Mouse (Mus musculus) Muller cell, postnatal 12 days (primary cell): Measurements from ENCODE around the gene Csf2.

Source experiments
- DNase-seq: peaks from one replicate; pipeline ENCODE4 v3.0.0-alpha.2; 2015; ENCODE audit errors: inconsistent ontology term

Gene Csf2

DNA sequence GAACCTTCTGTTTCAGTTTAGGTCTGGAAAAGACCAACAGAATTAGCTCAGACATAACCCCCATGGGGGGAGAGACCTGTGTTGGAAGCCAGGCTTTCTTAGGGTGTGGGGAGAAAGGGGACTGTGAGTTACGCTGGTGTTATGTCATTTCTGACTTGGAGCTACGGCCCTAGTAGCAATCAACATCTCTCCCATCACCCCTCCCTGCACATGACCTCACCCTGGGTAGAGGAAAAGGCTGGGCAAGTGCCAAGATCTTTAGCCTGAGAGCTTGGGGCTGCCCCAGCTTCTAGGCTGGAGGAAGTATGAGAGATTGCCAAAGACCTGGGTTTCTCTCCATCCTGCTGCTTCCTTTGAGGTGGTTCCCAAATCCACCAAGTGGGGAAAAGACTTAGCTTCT lies 12.5 kb downstream of the Csf2 start:
- DNase-seq: peak; percentile 35

DNA sequence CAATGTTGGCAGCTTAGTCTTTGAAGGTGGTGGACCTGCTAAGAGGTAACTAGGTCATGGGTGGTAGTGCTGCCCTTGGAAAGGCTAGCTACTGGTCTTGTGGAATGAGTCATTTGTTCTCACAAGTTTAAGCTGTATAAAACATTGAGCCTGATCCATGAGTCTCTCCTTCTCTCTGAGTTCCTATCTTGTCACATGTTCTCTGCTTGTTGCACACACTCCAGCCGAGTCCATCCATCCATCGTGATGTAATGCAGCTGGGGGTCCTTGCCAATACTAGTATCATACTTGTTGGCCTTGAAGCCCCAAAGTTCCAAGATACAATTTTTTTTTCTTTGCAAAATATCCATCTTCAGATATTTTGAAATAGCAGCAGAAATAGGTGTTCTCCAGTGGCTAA lies 22.0 kb downstream of the Csf2 start:
- DNase-seq: no peak

DNA sequence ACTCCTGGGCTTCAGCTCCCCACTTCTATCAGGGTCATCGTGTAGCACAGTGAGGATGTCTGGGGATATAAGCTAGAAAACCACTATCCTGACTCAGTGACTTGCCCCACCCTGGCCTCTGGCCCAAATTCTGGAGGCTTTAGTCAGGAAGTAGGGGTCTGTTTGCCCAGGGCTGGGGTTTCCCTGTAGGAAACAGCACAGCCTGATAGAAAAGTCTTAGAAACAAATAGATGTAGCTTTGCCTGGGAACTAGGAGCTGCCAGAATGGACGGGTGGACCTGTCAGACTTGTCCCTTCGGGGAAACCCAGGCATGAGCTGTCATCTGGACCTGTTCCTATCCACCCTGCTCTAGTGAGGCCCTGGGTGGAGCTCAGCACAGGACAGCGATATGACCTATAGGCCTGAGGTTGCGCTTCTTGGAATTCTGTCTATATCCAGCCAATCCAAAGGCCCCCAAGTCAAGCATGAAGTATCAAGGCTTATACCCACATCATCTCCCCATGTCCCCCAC lies 24.9 kb downstream of the Csf2 start:
- peak; percentile 52 for DNase-seq

DNA sequence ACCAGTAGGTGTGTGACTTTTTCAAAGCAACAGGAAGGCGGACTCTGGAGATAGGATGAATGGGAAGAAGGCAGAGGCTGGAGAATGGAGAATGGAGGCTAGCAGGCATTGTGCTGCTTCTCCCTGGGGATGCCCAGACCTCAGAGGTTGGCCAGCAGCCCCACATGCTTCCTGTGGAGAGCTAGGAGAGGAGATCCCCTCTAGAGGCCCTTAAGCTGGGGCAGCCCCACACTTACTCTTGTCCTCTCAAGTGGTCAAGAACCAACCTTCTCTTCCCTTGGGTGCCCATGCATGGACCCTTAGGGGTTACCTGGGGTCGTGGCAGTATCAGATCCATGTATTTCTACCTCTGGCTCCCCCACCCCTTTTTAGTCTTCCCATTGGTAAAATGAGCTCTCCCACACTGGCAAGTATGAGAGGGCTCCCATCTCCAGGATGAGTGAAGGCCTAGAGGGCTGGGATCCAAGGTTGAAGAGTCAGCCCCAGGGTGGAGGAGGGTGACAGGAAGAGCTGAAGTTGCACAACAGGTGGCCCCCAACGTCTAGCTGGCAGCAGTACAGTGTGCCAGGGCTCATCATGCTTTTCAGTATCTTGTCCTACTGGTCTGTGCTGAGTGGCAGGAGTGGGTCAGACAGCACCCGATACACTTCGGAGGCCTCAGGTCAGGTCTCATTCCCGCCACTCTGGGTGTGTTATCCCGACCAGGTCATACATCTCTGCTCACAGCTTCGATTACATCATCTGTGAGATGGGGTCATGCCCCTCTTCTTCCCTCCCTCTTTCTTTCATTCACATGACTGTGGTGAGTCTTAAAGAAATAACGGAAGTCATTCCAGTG lies 25.6 kb downstream of the Csf2 start:
- DNase-seq: no peak

DNA sequence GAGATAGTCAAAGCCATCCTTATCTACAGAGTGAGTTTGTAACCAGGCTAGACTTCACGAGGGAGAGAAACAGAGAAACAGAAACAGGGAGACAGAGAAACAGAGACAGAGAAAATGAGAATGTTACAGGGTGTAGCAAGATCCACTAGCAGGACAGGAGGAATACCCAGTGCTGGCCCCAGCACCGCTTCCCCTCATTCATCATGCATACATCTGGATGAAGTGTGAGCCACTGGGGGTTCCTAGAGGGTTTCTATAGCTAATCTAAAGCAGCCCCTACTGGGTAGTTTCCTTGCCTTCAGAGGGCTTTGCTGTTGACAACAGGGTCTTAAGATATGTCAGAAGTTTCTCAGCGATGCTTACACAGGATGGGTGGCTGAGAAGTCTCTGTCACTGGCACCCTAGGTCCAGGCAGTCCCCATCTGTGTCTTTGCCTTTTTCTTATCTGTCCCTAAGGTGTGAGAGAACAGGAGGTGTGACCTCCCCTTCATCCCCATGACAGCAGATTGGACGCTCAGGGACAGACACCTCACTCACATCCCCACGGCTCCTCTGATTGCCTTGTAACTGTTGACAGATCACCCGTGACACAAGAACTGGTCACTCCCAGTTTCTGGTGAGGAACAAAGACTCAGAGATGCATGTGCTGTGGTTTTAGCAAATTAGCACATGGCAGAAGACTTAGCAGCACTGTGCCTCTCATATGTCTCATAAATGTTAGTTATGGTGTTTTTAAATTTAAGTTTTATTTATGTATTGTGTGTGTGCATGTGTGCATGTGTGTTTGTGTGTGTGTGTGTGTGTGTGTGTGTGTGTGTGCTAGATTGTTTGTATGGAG lies 29.3 kb downstream of the Csf2 start:
- DNase-seq: no peak

DNA sequence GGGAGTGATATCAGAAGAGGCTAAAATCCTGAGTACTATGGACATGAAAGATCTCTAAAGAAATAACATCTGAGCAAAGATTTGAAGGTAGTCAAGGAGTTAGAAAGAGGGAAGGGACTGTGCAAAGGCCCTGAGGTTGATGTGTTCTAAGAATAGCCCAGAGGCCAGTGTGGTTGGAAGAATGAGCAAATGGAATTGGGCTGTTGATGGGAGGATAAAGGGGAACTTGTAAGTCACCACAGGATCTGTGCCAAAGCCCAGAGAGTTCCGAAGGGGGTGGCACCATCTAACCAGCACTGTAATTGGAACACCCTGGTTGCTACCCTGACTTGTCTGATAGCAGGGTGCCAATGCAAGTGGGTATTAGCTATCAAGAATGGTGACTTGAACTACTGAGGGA lies 30.3 kb downstream of the Csf2 start:
- DNase-seq: no peak

DNA sequence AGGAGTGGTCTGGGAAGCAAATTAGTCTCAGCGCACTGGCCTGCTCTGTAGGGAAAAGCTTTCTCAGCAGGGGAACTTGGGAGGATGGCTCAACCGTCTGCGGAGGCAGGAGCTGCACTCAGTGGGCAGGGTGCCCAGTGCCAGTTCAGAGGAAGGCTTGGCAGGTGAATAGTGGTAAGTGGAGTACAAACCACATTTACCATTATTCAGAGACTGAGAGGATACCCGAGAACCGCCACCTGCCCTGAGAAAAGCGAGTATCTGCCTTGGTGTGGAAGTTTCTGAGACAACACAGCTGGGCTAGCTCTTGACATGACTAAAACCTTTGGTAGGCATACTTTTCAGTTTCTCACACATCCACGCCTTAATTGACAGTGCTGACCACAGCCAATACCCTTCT lies 32.1 kb downstream of the Csf2 start:
- DNase-seq: peak; percentile 84

DNA sequence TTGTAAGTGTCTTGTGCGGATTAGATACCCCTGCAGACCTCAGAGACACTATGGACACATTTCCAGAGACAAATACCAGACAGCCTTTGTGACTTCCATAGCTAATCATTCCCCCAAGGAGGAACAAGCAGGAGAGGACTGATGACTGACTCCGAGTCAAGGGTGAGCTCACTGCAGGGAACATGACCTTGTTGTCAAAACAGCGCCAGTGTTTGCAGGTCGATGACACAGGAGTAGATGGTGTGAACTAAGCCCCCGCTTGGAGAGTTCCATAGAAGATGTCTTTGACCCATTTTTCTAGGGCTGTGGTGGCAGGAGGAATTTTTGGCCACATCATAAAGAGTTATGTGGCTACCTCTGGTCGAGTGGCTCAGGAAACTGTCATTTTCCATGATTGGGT lies 33.4 kb downstream of the Csf2 start:
- DNase-seq: peak; percentile 82

DNA sequence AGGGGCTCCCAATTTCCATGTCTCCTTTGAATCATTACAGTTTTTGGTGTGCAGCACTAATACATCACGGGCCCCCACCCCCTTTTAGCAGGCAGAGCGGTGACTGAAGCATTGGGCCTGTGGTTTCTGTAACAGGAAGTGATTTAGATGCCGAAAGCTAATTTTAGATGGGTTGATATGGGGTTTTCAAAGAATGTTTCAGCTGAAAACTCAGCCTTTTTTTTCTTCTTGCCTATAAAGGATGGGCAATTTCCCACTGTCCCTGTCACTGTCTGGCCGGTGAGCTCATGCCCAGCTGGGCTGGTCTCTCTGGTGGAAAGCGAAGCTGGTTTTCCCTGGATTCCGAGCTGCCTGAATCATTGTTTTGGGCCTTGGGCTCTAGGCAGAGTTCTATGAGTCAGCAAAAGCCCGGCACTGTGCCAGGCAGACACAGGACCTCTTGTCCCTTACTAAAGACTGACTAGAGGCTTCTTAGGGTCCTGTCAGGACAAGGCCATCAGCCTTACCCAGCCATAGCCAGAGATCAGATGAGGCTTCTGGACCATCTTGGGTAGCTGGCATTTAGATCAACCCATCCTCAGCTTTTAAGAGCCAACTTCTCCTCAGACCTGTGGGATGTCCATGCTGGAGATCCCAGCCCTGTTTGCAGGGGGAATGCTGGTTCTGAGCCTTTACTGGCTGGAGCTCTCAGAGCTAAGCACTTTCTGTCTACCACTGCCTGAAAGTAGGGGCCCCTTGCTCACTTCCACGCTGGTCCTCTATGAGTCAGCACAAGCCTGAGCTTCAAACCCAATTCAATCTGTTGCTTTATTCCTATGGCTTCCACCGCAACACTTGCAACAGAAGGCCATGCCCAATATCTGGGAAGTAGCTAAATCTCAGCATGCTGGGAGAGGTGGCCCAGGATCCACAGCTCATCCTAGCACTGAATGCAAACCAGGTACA lies 34.7 kb downstream of the Csf2 start:
- peak; percentile 98 for DNase-seq

DNA sequence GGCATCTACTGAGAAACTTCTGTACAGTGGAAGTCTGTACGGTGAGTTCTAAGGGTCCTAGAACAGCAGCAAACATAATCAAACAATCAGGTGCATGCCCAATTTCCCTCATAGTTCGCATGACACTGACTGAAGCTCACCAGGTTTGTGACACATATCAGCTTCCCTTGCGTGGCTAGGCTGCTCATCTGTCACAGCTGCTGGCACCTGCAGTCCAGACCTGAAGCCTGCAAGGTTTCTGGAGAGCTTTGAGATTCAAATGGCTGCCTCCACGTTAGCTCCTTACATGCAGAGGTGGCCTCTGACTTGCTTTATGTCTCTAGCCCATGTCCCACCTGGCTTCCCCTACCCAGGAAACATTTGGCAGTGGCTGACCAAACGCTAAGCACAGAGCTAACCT lies 35.8 kb downstream of the Csf2 start:
- no peak for DNase-seq

DNA sequence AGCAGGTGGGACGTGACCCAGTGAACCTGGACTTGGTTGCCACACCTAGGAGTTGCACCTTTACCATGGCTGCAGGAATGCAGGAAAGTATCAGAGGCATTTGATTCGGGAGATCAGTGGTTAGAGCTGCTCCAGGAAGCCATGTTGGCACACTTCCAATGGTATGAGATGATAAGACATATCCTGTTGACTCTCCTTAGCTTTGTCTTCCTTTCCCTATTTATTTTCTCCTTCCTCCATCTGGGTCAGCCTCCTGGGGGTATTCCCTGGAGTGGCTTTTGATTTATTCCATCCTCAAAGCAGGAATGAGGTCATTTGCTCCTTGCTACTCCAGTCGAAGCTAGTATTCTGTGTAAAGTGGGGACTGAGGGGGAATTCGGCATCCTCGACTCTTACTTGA lies 42.5 kb downstream of the Csf2 start:
- DNase-seq: no peak

DNA sequence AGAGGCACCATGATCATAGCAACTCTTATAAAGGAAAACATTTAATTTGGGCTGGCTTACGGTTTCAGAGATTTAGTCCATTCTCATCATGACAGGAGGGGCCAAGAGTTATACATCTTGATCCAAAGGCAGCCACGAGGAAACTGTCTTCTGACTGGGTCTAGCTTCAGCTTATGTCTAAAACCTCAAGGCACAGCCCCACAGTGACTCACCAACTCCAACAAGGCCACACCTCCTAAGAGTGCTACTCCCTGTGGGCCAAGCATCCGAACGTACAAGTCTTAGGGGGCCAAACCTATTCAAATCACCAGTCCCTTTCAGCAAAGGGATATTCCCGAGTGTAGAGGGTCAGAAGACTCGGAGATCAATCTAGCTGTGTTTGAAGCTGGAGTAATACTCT lies 44.1 kb downstream of the Csf2 start:
- DNase-seq: no peak

DNA sequence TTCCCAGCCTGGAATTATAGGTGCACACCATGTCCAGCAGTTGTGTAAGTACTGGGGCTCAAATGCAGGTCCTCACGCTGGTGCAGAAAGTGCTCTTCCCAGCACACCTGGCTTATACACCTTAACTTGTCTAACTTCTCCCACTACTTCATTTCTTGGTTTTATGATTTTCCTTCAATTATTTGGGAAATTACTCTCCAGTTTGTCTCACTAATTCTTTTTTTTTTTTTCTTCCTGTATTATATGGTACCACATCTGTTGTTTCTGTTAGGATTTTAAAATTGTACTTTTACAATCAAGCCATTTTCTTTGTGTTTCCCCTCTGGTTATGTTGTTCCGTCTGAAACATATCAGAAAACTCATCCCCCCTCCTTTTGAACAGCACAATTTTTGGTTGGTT lies 44.7 kb downstream of the Csf2 start:
- DNase-seq: no peak

DNA sequence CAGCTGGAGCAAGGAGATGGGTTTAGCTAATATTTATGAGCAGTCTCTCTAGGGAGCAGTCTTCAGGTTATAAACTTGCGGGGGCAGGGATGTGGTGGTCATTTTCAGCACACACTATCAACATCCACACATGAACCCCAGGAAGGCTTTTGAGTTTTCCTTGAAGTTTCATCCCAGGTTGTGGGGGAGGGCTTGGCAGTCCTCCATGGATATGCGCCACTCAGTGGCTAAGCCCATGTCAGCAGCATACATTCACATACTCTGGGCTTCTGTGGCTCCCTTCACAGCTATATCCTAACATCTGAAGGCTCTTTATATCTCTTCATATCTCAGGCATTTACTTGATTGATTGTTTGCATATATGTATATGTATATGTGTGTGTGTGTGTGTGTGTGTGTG lies 46.3 kb downstream of the Csf2 start:
- DNase-seq: no peak

DNA sequence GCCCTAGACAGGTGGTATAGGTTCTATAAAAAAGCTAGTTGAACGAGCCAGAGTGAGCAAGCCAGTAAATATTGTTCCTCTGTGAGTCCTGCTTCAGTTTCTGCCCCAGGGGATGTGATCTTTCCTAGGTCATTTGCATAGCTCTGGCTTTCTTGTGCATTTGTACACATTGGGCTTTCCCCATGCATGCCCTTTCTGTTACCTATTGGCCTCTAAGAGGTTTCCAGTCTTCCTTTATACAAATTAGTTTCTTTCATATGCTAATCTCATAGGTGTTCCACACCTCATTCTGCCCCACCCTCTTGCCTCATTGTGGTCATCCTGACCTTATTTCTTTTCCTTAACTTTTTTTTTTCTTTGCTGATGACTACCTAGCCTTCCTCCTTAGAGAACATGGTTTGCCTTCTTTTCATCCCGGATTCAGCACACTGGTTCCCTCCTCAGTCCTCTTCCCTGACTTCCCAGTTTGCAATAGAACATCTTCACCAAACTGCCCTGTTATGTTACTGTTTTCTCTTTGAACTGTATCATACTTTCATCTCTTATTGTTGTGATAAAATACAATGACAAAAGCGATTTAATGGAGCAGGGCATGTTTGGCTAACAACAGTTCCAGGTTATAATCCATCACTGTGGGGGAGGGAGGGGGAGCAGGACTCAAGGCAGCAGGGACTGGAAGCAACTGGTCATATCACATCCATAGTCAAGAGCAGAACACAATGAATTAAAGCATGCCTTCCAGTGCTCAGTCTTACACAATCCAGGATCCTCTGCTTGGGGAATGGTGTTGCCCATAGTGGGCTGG lies 47.4 kb downstream of the Csf2 start:
- no peak for DNase-seq

DNA sequence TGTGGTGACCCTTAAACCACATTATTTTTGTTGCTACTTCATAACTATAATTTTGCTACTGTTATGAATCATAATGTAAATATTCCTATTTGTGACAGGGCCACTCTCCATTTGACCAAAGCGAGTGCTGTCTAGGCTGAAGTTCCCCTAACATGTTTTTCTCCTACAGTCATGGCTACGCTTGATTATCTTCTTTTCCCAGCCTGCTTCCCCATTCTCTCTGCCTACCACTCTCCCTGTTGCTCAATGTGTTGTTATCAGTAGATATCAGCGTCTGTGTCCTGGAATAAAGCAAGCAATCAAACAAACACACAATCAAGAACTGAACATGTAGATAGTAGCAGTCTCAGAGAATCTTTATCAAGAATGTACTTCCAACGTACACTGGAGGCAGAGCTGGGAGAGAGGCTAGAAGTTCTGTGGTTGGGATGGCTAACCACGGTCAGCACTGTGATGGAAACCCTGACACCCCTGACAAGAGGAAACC lies 48.1 kb downstream of the Csf2 start:
- DNase-seq: no peak
